Mouse (Mus musculus) liver, embryonic 14.5 days (tissue): ENCODE measurements around the gene Gm28230.

Source experiments
- CTCF ChIP-seq: IDR thresholded peaks from 2 replicates; pipeline ENCODE4 v1.5.1; 2016; ENCODE audit warnings: antibody characterized with exemption, low read depth, control low read depth
- EP300 ChIP-seq: IDR thresholded peaks from 2 replicates; pipeline ENCODE4 v1.6.1; 2016; ENCODE audit warnings: antibody characterized with exemption, low read depth

- TF ChIP-seq EP300 (no peak), CTCF (no peak)
Observed at GRCm38 (mm10) chr2:74679980-74680379, 46.5 kb upstream of the Gm28230 start.
